Mouse (Mus musculus): Measurements from ENCODE around the gene Inpp5k.
A peak's percentile ranks its signal among the peaks of the same experiment; 100 is the strongest.
"Not testable (repeated sequence)": the region's sequence is repeated elsewhere in the genome, so short reads cannot be mapped to it uniquely, and the experiment has no call there.

Inpp5k gene

DNA sequence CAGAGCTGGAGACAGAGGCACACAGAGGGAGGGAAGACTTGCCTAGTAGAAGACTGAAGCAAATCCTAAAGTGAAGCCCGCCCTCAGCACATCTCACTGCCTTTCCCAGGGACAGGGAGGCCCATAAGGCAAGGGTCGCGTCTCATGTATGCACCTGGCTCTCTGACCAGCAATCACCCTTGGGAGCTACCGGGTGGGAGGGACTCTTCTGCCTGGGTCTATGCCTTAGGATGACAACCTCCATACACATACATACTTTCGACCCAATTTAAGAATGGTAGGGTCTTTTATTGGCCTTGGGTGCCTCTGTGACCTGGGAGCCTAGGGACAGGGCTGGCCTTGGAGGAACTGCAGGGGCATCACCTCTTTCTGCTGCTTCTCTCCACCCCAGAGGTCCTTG, 42.6 kb downstream of the Inpp5k start:
- DNase-seq (ENCODE audit: inconsistent age in 2 of 2, low spot score in 1 of 2): no peak

DNA sequence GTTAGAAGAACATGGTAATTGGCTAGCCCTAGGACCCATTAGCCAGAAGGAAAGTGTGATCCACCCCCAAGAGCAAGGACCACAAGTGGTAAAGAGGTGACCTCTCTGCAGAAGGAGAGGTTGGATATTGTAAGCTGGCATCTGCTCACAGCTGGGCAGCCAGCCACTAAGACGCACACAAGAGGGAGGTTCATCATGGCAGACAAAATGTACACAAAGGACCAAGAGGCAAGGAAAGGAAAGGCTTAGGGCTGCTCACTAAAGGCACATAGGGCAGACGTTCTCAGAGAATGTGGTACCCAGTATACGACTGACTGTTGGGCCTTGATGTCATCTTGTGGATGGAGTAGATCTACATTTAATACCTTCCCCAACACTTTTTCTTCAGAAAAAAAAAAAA, 44.1 kb downstream of the Inpp5k start:
- DNase-seq (ENCODE audit: inconsistent age in 2 of 2, low spot score in 1 of 2): no peak

DNA sequence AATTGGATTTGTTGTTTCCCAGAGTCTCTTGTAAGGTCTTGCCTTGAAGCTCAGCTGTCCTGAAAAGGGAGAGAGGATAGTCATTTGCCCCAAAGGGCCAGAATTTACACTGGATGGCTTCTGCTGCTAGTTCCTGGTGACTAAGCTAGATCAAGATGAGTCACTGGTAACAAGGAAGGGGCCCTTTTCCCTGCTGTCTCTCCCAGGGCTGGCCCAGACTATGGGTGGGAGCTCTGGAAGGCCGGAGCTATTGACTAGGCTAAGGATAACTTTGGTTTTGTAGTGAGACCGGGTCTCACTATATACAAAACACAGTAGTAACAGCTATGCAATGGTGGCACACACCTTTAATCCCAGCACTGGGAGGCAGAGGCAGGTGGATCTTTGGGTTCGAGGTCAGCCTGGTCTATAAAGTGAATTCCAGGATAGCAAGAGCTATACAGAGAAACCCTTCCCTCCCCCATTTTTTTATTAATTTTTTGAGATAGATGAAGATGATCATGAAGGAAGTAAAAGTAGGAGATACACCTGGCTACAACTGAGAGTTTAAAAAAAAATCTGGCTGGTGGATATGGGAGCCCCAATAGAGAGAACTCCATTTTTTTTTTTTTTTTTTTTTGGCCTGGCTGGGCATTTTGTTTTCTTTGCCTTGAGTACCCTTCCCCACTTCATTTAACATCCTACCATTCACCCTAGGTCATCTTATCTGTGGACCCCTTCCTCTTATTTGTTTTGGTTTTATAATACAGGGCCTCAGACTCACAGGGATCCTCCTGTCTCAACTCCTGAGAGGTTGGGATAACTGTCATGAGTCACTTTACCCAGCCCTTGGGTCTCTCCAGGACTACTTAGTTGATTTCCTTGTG, 47.3 kb downstream of the Inpp5k start:
- peak; percentile 46 to 79 for DNase-seq (ENCODE audit: inconsistent age in 2 of 2, low spot score in 1 of 2)

DNA sequence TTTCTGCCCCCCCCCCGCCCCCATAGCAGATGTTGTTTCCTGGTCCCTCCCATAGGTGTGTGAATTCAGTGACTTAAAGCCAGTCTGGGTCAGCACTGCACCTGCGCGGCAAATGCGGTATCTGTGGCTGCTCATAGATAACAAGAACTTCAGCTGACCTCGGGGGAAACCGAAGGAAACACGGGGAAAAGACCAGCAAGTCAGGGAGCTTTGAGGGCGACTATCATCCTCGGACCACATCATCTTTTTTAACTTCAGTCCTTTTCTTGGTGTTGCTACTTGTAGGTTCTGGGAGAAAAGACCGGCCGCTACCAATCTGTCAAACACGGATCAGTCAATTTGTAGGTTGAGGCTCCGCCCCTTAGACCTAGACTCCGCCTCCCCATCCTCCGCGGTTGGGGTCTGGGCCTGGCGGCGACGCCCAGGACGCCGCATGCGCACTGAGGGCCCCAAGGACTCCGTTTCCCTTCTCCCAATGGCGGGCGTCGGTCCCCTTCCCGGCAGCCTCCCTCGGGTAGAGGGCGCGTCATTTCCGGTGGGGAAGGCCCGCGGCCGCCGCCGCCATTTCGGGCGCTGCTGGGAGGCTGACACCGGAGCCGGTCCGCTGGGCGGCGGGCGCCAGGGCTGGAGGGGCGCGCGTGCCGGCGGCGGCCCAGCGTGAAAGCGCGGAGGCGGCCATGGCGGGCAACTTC, 48.1 kb downstream of the Inpp5k start, which contains the start of gene Crk:
Crk (plus strand) TSS at position 513 of the 692 bp plus-strand sequence.
- peak; percentile 99 for DNase-seq (ENCODE audit: inconsistent age in 2 of 2, low spot score in 1 of 2)

DNA sequence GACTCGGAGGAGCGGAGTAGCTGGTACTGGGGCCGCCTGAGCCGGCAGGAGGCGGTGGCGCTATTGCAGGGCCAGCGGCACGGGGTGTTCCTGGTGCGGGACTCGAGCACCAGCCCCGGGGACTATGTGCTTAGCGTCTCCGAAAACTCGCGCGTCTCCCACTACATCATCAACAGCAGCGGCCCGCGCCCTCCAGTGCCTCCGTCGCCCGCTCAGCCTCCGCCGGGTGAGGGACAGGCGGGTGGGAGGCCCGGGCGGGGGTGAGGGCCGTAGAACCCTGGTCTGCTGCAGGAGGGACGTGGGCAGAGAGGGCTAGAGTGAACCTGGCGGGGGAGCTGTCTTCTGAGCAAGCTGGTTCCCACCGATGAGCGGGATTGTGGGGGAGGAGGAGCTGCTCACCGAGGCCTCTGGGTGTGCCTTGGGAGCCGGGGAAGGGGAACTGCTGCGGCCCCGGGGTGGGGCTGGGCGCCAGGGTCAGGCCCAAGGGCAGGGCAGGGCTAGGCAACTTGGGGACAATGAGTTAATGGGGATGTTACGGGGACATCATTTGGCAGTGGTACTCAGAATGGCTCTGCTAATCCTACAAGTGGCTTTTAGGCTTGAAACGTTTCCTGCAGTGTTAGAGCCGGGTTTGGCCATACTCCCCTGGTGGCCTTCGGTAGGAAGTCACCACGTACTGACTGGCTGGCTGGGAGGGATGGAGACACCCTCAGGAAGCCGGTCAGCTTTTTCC, 48.8 kb downstream of the Inpp5k start:
- DNase-seq (ENCODE audit: inconsistent age in 2 of 2, low spot score in 1 of 2): peak; percentile 77 to 93

DNA sequence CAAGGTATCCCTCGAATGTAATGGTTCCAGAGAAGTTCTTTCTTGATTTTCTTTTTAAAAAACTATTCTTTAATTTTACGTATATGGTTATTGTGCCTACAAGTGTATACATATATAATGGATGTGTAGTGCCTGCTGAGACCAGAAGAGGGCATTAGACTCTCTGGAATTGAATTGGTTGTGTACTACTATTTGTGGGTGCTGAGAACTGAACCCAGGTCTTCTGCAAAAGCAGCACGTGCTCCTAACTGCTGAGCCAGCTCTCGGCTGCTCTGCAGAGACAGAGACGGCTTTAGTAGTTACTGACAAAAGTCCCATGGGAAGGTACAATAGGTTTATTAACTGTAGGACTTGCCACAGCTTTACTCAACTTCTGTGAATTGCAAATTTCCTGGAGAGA, 53.7 kb downstream of the Inpp5k start:
- no peak for DNase-seq (ENCODE audit: inconsistent age in 2 of 2, low spot score in 1 of 2)

DNA sequence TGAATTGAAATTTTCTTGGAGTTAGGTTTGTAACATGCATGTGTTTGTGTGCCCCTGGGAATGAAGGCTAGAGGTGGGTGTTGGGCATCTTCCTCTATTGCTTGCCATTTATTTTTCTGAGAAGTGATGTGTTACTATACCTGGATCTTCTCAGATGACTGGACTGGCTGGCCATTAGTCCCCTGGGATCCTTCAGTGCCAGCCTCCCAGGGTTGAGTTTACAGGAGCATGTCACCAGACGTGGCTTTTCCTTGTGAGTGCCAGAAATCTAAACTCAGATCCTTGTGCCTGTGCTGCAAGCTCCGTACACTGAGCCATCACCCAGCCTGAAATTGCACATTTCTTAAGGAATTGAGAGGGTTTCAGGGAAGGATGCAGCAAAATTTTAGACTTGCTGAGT, 54.2 kb downstream of the Inpp5k start:
- no peak for DNase-seq (ENCODE audit: inconsistent age in 2 of 2, low spot score in 1 of 2)

DNA sequence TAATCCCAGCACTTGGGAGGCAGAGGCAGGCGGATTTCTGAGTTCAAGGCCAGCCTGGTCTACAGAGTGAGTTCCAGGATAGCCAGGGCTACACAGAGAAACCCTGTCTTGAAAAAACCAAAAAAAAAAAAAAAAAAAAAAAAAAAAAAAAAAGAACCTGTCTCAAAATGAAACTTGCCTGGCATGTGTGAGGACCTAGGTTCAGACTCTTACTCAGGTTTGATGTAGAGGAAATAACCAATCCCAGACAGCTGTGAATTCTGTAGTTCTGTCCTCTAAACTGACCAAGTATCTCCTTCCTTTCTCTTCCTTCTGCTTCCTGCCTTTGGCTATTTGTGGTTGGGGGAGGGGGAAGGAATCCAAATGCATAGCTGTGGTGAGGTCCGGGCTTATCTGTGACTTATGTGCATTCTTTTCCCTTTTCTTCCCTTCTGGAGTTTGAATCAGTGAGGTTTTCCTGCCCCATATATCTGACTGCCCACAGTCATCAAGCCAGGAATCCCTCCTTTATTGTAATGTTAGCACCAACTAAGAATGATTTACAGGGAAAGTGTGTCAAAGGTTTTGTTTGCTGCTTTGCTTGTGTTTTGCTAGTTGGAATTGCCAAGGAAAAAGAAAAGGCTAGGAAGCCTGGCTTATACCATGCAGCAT, 56.7 kb downstream of the Inpp5k start:
- no peak for DNase-seq (ENCODE audit: inconsistent age in 2 of 2, low spot score in 1 of 2)

DNA sequence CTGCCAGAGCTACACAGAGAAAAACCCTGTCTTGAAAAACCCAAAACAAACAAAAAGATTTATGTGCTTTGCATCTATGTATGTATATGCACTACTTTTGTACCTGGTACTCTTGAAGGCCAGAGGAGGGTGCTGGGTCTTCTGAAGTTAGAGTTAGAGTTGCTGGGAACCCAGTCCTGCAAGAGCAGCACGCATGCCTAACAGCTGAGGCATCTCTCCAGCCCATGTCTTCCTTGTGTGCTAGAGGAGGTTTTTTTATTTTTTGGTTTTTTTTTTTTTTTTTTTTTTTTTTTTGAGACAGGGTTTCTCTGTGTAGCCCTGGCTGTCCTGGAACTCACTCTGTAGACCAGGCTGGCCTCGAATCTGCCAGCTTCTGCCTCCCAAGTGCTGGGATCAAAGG, 57.3 kb downstream of the Inpp5k start:
- DNase-seq (ENCODE audit: inconsistent age in 2 of 2, low spot score in 1 of 2): no peak

DNA sequence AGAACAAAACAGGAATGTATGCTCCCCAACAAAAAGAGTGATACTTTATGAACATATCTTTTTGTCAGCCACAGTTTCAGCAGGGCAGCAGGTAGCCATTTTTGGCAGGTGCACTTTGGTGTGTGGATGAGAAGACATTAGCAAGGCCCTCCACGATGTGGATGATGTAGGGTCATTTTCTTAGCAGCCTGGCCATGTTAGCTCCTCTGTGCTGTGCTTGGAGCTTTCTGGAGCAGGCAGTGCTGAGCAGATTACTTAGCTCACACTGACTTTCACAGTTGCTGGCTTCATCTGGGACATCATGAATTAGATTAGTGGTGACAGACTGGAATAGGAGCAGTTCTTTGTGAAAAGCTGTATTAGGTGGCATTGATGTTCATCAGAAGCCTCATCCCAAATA, 59.2 kb downstream of the Inpp5k start:
- no peak for DNase-seq (ENCODE audit: inconsistent age in 2 of 2, low spot score in 1 of 2)

DNA sequence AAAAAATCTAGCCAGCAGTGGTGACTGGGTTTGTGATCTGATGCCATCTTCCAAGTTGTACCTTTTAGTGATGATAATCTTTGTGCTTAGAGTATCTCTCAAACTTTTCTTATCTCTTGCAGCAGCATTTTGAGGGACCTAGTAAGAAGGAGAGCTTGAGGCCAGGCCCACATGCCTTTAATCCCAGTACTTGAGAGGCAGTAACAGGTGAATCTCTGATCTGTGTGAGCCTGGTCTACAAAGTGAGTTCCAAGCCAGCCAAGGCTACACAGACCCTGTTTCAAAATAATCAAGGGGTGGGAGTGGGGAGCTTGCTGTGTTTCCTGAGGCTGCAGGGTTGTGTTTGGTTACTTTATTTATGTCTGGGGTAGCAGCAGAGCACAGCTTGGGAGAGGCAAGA, 60.3 kb downstream of the Inpp5k start:
- no peak for DNase-seq (ENCODE audit: inconsistent age in 2 of 2, low spot score in 1 of 2)

DNA sequence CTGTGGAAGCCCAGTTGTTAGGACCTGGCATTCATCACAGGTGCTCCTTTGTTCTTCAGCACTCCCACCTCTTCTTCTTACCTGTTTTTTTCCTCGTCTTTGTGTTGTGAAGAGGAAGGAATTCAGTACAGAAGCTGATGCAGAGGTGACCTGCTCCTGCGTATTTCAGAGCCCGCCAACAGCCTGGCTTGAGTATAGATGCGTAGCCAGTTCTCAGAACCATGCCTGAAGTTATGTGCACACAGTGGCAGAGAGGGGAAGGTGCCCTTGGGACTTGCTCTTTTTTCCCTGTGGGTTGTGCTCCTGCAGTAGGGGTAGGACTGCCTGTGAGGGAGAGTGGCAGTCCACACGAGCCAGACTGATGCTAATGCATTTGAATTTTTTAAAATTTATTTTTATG, 62.8 kb downstream of the Inpp5k start:
- DNase-seq (ENCODE audit: inconsistent age in 2 of 2, low spot score in 1 of 2): no peak

DNA sequence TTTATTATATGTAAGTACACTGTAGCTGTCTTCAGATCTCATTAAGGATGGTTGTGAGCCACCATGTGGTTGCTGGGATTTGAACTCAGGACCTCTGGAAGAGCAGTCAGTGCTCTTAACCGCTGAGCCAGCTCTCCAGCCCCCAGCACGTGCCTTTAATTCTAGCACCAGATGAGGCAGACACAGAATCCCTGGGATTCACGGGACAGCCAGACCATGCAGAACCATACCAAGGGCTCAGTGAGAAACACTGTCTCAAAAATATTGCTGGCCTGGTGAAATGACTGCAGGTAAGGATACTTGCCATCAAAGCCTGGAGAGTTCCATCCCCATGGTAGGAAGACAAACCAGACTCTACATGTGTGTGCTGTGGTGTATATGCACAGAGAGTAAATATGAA, 66.7 kb downstream of the Inpp5k start:
- not testable (repeated sequence) for DNase-seq (ENCODE audit: inconsistent age in 2 of 2, low spot score in 1 of 2)

Data from adrenal gland, adult (tissue).